Mouse (Mus musculus) layer of hippocampus, postnatal 14 days (tissue): ENCODE measurements around the gene Stum. TPM values are rescaled to one million over a fixed set of nuclear protein-coding genes. Genes with fewer than 3 reads are reported as not detected.
"Not testable (repeated sequence)": the region's sequence is repeated elsewhere in the genome, so short reads cannot be mapped to it uniquely, and the experiment has no call there.

Experiments
- DNase-seq, 2 experiments: peaks; one replicate each; pipeline ENCODE4 v3.0.0; 2021 to 2022; ENCODE audit warnings: low spot score in 2 of 2, mixed read lengths in 1 of 2
- total RNA-seq, 2 experiments: library from RNA; stranded (reverse); gene quantifications; 2 replicates each; pipeline ENCODE4 v1.2.3; 2021

Gene Stum
- total RNA-seq, 2 experiments from 2014 or later, result 263 to 281 TPM

DNA sequence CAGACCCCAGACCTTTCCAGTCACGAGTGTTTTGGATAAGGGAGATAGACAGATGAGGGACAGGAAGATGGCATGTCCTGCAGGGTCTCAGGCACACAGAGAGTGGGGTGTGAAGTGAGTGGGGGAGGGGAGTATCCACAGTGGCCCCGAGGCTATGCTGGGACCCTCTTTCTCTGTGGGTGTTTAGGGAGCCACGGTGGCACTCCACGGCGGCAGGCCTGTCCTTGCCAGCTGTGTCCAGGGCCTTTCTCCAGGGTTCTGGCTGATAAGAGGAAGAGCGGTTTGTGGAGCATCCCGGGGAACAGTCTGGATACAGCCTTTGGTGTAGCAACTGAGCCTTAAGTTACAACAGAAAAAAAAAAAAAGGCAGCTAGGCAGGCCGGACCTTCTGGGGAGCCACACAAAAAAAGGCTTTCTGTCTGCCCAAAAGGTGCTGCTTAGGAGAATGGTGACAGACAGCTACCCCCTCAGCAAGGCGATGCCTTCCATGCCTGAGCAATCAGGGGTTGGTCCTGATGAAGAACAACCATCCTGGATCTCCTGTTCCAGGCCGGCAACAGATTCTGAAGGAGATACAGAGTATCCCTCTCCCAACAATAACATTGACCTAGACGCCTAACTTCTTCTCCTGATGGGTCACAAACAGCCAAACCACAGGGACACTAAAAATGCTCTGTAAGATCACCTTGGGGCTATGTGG, 76.8 kb downstream of the Stum start:
- no peak for DNase-seq

DNA sequence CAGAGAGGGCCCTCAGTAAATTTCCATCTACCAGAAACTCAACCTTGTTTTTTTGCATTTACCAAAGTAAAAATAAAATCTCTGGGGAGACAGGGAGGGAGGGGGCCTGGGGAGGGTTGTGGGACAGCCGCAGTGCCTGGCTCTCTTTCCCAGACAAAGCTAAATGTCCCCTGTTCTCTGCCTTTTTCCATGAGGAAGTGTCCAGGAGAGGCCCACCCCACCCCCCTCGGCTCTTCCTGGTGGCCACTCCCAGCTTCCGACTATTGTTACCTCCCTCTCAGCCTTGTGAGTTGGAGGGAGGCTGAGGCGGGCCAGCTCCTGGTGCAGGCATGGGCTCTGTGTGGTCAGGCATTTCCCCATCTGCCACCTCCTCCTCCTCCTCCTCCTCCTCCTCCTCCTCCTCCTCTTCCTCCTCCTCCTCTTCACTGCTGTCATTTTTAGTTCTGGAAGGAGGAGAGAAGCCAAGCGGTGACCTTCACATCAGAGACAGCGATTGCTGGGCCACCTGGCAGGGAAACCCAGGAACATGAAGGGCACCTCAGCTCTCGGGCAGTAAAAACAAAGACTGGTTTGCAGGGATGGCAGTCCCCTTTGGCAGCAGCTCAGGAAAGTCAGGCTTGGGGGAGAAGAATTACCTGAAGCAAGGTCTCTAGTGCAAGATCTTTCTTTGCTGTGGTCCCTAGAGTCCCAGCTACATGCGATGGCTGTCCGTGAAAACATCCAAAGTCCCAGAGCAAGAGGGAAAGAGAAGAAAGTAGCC, 77.5 kb downstream of the Stum start:
- DNase-seq, result no peak

DNA sequence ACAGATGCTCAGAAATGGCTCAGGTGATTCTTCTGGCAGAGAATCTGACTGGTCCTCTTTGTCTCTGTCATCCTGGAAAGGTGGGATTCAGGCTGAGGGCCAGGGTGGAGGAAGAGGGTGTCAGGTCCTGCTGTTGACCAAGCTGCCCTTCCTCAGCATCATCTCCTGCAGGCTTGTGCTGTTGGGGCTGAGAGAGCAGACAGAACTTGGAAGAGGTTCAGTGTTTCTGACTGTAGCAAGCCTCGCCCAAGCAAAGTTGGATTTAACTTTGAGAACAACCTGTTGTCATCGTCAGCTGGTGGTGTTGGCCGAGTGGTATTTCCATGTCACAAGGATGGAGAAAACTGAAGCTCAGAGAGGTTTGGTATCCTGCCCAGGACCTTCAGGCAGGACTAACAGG, 78.6 kb downstream of the Stum start:
- no peak for DNase-seq

DNA sequence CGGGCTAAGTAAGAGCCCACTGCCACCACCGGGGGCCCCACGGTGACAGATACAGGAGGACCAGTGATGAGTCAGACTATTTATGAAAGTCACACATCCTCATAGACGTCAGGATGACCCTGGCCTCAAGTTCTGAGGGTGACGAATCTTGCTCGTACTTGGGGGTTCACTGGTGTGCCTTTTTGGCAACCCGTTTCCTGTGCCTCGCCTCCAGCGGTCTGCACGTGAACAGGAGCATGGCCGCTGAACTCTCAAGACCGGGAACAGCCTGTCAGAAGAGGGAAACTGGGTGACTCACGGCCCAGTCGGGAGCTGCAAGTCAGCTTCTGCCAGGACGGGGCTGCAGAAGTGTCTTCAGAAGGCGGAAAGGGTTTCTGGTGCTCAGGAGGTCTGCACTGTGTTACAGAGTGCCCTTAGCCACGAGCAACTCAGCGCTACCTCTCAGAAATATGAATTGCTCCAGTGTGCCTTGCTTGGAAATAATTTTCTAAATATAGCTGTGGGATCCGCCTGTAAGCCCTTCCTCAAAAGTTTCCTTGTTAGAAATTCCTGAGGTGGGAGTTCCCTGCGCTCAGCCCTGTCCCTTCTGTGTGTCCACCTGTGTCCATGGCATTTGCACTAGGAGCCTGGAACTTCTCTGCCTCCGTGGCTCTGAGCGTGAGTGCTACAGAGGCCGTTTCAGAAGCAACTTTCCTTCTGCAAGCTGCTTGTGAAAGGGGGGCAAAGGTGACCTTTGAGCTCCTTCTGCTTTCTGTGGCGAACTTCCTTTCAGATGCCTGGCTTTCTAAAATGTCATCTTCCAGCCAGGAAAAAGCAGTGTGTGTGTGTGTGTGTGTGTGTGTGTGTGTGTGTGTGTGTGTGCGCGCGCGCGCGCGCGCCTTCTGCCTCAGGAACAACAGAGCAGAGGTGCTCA, 79.4 kb downstream of the Stum start:
- DNase-seq, result no peak

DNA sequence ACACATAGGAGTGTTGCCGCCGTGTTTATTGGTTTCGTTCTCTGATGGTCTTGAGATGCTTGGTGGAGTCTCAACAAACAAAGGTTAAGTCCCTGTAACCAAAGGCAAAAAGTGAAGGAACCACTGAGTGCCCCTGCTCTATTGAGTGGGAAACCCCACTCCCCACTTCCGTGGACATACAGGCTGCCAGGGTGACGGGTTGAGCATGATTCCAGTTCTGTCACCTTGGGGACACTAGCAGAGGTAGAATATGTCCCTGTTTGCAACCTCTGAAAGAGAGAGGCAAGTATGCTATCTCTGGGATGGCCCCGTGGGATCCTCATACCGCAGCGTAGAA, 80.0 kb downstream of the Stum start:
- DNase-seq, result no peak

DNA sequence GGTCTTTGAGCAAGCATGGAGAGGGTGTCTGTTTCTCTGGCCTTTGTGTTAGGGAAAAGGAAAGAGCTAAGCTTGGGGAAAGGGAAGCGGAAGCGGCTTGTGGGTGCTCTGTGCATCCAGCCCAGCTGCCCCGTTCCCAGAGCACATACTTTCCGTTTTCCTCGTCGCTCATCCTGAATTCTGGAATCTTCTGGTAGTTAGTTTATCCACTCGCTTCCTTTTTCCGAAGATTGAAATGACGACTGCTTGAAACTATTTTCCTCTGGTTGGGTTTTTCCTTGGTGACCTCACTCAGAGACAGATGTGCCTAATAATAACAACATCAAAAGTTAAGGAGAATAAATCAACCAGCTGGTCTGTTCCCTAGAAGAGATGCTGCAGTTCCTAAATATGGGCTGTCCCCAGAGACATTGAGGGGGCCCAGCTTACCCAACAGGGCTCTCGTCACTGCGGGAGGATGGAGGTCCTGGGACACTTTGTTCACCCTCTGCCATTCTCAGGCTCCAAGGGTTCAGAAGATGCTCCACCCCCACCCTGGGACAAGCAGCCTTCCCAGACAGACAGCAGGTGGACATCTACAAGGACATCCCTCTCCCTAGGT, 80.7 kb downstream of the Stum start:
- DNase-seq, result no peak

DNA sequence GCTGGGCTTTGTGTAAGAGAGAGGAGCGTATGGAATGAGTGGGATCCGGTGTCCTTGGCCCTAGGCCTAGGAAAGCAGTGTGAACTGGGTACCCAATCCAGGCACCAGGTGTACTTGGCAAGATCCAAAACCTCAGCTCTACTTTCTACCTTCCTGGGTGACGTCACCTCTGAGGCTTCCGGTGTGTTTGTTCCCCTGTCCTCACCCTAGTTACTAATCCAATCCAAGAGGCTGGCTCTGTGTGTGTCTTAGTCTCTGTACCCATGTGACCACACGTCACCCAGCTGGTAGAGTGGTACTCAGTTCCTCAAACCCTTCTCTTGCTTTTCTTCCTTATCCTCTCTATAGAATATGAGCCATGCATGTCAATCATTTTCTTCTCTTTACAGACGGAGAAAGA, 81.6 kb downstream of the Stum start:
- no peak for DNase-seq

DNA sequence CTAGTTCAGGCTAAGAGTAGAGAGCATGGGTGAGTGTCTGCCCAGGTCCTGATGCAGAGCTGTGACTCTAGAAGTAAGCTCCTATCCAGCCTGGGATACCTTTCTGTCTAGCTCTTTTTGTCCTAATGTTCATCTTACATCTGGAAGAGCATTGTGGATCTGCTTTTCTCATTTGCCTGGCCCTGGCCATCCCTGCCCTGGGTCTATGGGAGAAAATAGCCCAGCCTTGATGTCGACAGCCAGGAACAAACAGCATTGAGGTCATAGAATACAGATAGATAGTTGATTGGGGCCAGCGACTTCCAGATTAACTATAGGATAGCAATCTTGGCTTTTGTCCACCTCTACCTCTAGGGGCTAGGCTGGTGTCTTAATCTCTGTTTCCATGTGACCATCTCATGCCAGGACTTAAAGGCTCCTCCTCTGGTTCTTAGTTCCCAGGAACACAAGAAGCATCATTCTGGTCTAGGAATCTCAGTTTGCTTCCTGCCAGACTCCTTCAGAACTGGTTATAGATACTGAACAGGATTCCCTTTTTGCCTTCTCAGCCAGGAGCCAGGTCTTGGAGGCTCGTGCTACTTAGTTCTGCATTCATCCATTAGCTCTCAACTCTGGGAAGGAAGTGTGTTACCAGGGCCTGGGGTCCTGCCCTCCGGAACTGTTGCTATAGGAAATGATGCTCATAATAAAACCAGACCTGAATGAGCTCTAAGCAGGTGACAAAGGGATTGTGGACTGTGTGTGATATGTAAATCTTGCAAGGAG, 82.4 kb downstream of the Stum start:
- no peak for DNase-seq

DNA sequence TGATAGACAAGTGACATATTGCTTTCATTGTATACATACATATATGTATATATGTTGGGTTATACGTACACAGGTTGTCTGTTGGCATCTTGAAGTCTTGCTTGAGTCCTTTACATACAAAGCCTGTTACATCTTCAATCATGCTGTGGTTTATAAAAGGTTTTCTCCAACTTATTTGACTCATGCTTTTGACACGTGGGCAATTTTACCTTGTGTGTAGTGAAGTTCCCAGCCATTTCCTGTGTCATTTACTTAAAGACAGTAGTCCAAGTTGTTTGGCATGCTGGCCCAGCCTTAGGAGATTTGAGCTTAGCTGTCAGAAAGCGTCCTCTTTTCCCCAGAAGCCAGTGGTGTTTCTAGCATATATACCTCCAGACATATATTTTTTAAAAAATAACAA, 84.9 kb downstream of the Stum start:
- DNase-seq, result no peak

DNA sequence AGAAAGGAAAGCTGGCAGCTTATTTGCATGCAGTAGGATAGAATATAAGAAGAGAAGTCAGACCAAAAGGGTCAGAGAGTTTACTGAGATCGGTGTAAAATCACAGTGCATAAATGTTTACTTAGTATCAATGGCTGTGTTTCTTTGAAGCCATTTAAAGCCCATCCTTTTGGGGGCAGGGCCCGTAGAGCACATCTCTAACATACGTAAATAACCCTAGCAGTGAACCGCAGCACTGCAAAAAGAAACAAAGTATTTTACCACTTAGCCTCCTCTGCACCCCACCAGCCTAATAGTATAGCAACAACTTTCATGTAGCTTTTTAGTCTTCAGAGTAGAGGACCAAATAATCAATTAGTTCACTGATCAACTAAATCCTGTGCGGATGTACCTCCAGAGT, 85.6 kb downstream of the Stum start:
- no peak for DNase-seq

DNA sequence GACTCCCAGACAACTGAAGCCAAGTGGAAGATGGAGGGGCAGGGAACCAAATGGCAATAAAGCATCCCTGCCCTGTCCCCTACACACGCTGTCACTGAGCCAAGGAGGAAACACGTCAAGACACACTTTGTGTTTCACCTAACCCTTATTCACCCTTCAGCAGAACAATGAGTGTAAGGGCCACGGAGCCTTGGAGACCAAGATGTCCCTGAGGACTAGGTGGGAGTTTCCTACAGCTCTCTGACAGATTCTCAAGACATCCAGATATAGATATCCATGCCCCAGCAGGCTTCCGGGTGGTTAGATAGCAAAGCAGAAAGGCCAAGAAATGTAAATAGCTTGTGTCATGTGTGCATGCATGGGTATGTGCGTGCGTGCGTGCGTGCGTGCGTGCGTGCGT, 89.4 kb downstream of the Stum start:
- DNase-seq, result no peak

DNA sequence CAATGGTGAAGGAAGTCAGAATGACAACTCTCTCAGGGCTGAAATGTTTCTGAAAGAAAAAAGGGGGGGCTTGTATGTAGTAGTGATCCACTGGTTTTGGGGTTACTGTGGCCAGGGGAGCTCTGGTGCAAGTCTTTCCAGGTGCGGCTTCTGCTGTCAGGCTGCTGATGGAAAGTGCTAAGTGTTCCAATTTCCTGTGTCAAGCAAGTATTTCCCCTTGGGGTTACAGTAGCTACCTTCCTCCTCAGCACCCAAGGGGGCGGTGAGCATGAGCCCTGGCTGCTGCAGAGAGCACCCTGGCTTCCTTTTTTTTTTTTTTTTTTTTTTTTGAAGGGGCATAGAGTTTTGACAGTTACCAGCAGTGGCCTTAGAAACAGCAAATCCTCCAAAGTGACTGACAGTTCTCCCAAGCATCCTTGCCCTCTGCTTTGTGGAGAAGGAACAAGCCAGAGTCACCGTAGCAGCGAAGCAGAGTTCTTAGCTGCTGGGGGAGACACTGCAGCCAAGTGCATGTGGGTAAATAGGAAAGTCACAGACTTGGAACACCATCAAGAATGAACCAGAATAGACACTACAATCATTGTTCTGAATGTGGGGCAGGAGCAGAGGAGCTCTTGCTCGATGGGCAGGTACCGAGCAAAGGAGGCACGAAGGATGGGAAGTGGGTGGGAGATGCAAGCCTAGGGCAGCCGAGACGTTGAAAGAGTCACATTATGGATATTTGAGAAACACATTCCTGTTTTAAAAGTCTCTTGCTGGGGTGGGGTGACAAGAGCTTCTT, 90.1 kb downstream of the Stum start:
- no peak for DNase-seq

DNA sequence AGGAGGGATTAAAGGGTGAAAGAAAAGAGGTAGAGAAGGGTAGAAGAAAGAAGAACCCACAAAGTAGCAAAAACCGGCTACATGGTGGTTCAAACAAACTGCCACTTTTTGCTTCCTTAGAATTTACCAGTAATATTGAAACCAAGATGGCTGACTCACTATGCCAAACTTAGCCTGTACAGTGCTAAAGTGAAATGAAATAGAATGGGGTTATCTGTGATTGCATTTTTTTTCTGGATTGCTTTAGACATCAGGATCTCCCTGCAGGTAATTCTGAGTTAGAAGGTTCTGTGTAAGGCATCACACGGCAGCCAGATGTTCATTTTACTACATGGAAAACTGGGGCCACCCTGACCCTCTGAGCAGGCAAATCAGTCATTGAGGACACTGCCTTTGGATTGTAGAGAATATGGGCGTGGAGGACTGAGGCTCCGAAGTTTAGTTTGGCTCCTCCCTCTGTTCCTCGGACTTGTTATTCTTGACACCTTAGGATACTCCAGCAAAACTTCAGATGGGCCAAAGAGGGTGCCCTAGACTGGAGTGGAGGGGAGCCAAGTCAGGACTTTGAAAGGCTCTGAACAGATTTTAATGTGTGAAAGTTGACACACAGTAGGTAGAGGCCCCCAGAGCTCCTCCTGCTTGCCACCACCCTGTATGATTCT, 91.0 kb downstream of the Stum start:
- no peak for DNase-seq

DNA sequence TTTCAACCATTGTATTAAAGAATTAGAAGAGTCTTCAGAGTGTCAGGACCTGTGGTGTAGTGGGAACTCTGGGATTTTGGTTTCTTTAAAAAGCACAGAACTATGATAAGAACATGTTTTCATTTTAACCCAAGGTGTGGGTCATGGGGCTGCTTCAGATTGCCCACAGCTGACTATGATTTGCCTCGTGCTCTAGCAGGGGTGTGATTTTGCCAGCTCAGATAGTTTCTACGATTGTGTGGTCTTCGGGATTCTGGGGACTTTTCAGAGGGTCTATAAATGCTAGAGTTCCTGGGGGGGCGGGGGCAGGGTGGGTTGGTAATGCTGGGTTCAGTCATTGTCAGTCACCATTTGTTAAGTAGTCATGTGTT, 91.7 kb downstream of the Stum start:
- DNase-seq, result no peak

DNA sequence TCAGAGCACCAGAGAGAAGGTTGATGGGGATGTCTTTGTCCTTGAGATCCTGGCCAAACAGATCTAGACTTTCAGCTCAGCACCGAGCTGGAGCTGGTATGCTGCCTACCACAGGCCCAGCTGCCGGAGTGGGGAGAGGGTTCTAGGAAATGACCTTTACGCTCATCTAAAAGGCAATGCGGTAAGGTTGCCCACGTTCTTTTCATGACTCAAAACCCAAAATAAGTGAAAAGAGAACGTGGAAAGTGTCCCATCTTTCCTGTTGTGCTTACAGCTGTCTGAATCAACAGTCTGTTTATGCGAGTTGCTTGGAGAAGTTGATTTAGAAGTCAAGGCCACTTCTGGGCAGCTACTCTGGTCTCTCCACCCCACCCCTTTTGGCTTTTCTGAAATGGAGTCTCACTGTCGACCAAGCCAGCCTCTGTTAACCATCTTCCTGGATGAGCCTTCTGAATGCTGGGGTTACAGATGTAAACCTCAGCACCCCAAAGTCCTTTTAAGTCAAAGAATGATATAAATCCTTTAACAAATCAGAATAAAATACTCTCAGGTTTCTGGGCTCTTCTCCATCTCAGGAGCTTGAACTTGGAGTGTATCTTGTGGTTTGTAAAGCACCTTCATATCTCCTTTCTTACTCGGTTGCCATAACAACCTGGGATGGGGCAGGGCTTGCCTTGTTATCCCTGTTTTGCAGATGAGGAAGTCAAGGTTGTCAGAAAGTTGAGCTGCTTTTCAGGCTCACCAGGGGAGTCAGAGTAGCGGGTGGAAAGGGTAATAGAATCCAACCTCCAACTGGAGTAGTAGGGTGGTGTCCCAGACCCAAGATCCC, 92.3 kb downstream of the Stum start:
- DNase-seq, result no peak

DNA sequence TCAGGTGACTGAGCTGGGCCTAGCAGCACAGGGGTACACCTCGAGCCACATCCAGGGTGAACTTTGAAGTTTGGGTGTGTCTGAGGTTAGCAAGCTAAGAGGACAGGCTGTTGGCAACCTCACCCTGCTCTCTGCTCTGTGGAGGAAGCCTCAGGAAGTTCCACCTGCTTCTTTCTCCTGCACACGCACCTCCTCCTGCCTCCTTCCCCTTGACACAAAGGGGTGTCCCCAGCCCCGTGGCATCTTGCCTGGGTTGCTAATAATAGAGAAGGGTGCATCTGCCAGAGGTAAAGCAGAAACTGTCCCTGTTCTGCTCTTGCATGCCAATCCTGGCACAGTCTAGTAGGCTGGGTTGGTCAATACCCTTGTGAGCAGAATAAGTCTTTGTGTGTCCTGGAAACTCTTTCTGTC, 93.0 kb downstream of the Stum start:
- DNase-seq, result no peak

DNA sequence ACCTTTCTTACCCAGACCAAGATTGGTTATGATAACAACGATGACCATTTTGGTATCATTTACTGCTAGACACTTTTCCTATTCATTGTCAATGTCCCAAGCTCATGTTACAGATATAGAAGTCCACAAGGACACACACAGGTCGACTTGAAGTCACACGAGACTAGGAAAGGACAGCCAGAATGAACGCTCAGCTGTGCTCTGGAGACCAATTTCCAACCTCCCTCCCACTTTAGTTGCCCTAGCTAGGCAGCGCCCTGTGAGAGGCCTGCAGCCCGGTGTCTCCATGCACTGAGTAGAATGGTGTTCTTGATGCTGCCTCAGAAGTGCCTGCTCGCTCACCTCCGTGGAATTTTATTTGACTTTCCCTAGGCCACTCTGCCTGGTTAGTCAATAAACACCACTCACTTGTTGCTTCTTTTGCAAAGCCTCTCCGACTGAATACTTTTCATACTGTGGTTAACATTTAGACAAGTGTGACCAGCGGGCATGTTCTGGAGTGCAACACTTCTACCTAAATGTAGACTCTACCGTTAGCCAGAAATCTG, 94.0 kb downstream of the Stum start:
- not testable (repeated sequence) for DNase-seq

DNA sequence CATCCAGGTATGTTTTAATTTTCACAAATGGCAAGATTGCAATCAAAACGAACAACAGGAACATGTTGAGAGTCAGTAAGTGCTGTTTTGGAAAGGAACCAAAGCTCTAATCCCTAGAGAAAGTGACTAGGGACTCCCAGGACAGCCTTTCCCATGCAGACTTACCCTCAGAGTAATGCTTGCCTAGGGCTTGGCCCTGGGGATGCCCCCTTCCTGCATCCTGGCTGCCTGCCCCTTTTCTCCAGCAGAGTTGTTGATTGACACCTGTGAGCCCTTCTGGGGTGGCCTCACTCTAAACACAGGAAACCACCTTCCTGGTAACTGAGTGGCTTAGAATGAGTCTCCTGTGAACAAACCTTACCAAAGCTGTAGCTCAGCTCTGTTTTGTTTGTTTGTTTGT, 94.8 kb downstream of the Stum start:
- DNase-seq, result no peak
